Mouse (Mus musculus): ENCODE data around the gene Mmd2.

DNA sequence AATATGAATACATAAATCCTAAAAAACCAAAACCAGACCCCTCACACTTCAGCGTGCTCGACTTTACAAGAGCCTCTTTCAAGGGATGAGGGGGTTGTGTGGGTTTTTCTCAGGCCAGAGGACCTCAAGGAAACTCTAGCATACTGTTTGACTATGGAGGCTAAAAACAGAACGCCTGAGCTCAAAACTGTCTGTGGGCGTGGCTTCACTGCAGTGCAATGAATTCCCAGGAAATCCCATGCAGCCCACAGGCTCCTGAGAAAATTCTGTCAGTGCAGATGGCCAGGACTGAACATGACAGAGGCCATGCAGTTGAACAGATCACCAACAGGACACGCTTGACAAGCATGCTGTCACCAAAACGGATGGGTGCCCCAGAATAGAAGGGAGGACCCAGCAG, 89.6 kb downstream of the Mmd2 start:
- TF ChIP-seq CTCF (IDR thresholded peaks at IDR 0.05; ENCODE audit: extremely low read depth, insufficient read depth, low read length): no peak
- TF ChIP-seq POLR2A (IDR thresholded peaks at IDR 0.05; ENCODE audit: extremely low read depth, insufficient read depth, low read length): no peak

All from cortical plate, adult 2 months (tissue).